Mouse (Mus musculus) bone marrow, adult 2 months (tissue): Measurements from ENCODE around the gene Adgrg1.

ENCODE experiments used
- CTCF ChIP-seq: fragments of 200-500 bp; IDR thresholded peaks from 2 replicates; pipeline ENCODE4 v1.5.1; 2011; ENCODE audit warnings: low read length, control low read depth; ENCODE audit not compliant: control insufficient read depth, insufficient read depth
- POLR2A ChIP-seq: fragments of 200-500 bp; IDR thresholded peaks from 2 replicates; pipeline ENCODE4 v1.6.1; 2011; ENCODE audit warnings: low read depth, mild to moderate bottlenecking, control low read depth, low read length, borderline replicate concordance; ENCODE audit not compliant: control insufficient read depth

- no peak for TF ChIP-seq POLR2A
- peak; percentile 96 for TF ChIP-seq CTCF
These were observed 32.0 kb upstream of the Adgrg1 start for GRCm38 (mm10) chr8:94942566-94942965.
